Mouse (Mus musculus): ENCODE data around the gene Ankzf1. TPM values are rescaled to one million over a fixed set of nuclear protein-coding genes. Genes with fewer than 3 reads are reported as not detected.

Ankzf1 gene
- polyA plus RNA-seq, 1 experiment from 2014 or later, result 26.8 TPM

- peaks cover 40% of the 10 kb centered on the region for H3K36me3 ChIP-seq
- peak within 1 kb of the TSS; percentile 82 for H3K4me2 ChIP-seq
- no peaks in the 10 kb centered on the region for H3K27me3 ChIP-seq
- under 1% methylated on average over 56 of the region's 59 CpGs for WGBS
- peak within 1 kb of the TSS; percentile 85 for H3K4me3 ChIP-seq (replicated peaks)
- H3K9ac ChIP-seq, result peak within 1 kb of the TSS; percentile 70
- H3K4me1 ChIP-seq, result peaks cover 16% of the 10 kb centered on the region
- no peaks in the 10 kb centered on the region for H3K9me3 ChIP-seq (replicated peaks)
- ATAC-seq (replicated peaks; ENCODE audit: low FRiP score), result peak; percentile 98
- peak within 1 kb of the TSS; percentile 94 for H3K27ac ChIP-seq
Measured at GRCm38 (mm10) chr1:75168472-75169464, 23.2 kb upstream of the Ankzf1 start, which contains the start of gene Zfand2b. Gene Zfand2b (plus strand): TSS chr1:75168646.

- peak overlapping the region; percentile 83 for H3K4me2 ChIP-seq
- H3K27ac ChIP-seq, result peak overlapping the region; percentile 49
- H3K4me3 ChIP-seq (replicated peaks), result peak overlapping the region; percentile 64
- no peaks in the 10 kb centered on the region for H3K9me3 ChIP-seq (replicated peaks)
- peaks cover 20% of the 10 kb centered on the region for H3K4me1 ChIP-seq
- no peaks in the 10 kb centered on the region for H3K27me3 ChIP-seq
- H3K9ac ChIP-seq, result peak overlapping the region; percentile 57
- peaks cover 65% of the 10 kb centered on the region for H3K36me3 ChIP-seq
- WGBS, result 6% methylated on average over 23 of the region's 23 CpGs
- peak; percentile 16; the same call in 1 of the 2 replicates for ATAC-seq (replicated peaks; ENCODE audit: low FRiP score)
Measured at GRCm38 (mm10) chr1:75179334-75180104, 12.4 kb upstream of the Ankzf1 start.

GRCm38 (mm10) chr1:75180105-75180590 lies 11.8 kb upstream of the Ankzf1 start, which contains the start of gene Abcb6:
Gene Abcb6 (minus strand): TSS chr1:75180392.
- H3K27me3 ChIP-seq, result no peaks in the 10 kb centered on the region
- WGBS, result under 1% methylated on average over 31 of the region's 31 CpGs
- H3K9ac ChIP-seq, result peak within 1 kb of the TSS; percentile 57
- H3K36me3 ChIP-seq, result peaks cover 66% of the 10 kb centered on the region
- peak within 1 kb of the TSS; percentile 83 for H3K4me2 ChIP-seq
- peak; percentile 90 for ATAC-seq (replicated peaks; ENCODE audit: low FRiP score)
- H3K27ac ChIP-seq, result peak within 1 kb of the TSS; percentile 49
- peaks cover 20% of the 10 kb centered on the region for H3K4me1 ChIP-seq
- no peaks in the 10 kb centered on the region for H3K9me3 ChIP-seq (replicated peaks)
- peak within 1 kb of the TSS; percentile 64 for H3K4me3 ChIP-seq (replicated peaks)

DNA sequence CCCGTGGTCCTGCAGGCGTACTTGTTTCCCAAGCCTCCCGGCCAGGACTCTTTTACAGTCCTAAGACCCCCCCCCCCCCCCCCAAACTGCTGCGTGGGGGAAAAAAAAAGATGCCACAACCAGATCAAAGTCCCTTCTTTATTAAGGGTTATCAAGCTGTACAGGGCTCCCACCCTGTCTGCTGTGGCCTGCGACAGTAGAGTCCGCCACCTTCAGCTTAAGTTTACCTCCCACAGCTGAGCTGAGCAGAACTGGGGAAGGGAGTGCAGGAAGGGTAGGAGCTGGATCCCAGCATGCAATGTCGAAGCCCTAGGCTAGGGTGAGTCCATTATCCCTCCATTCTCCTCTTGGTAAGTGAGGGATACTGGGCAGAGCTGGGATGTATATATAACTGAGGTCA lies 11.2 kb upstream of the Ankzf1 start:
- no peak for ATAC-seq (replicated peaks; ENCODE audit: low FRiP score)
- 25% methylated on average over 7 of the region's 7 CpGs for WGBS

GRCm38 (mm10) chr1:75181377-75181870 lies 10.5 kb upstream of the Ankzf1 start:
- Histone ChIP-seq H3K27ac (no peak overlapping the region), H3K4me2 (no peak overlapping the region), H3K27me3 (no peaks in the 10 kb centered on the region), H3K9me3 (replicated peaks) (no peaks in the 10 kb centered on the region), H3K9ac (no peak overlapping the region), H3K36me3 (peaks cover 66% of the 10 kb centered on the region), H3K4me3 (replicated peaks) (no peak overlapping the region), H3K4me1 (peaks cover 20% of the 10 kb centered on the region)
- 82% methylated on average over 4 of the region's 4 CpGs for WGBS
- ATAC-seq (replicated peaks; ENCODE audit: low FRiP score), result no peak

More for the DNA sequence above, 11.2 kb upstream of the Ankzf1 start:
- peak overlapping the region; percentile 49; the same call in 1 of the 2 replicates for H3K27ac ChIP-seq
- H3K4me2 ChIP-seq, result peak overlapping the region; percentile 83
- no peaks in the 10 kb centered on the region for H3K27me3 ChIP-seq
- H3K4me1 ChIP-seq, result peaks cover 20% of the 10 kb centered on the region
- no peak overlapping the region for H3K9ac ChIP-seq
- peak overlapping the region; percentile 64; the same call in 1 of the 2 replicates for H3K4me3 ChIP-seq (replicated peaks)
- peaks cover 66% of the 10 kb centered on the region for H3K36me3 ChIP-seq
- H3K9me3 ChIP-seq (replicated peaks), result no peaks in the 10 kb centered on the region

- Histone ChIP-seq H3K9ac (no peak overlapping the region), H3K9me3 (replicated peaks) (no peaks in the 10 kb centered on the region), H3K36me3 (peaks cover 65% of the 10 kb centered on the region), H3K27ac (no peak overlapping the region), H3K4me1 (peaks cover 20% of the 10 kb centered on the region), H3K4me2 (no peak overlapping the region), H3K4me3 (replicated peaks) (no peak overlapping the region), H3K27me3 (no peaks in the 10 kb centered on the region)
- 76% methylated on average over 4 of the region's 4 CpGs for WGBS
- ATAC-seq (replicated peaks; ENCODE audit: low FRiP score), result no peak
Measured at GRCm38 (mm10) chr1:75182160-75182559, 9.8 kb upstream of the Ankzf1 start.

GRCm38 (mm10) chr1:75185495-75185894 lies 6.5 kb upstream of the Ankzf1 start:
- Histone ChIP-seq H3K36me3 (peaks cover 75% of the 10 kb centered on the region), H3K4me3 (replicated peaks) (no peak overlapping the region), H3K27ac (no peak overlapping the region), H3K9ac (no peak overlapping the region), H3K9me3 (replicated peaks) (no peaks in the 10 kb centered on the region), H3K4me2 (no peak overlapping the region), H3K27me3 (no peaks in the 10 kb centered on the region), H3K4me1 (peaks cover 6% of the 10 kb centered on the region)
- no peak for ATAC-seq (replicated peaks; ENCODE audit: low FRiP score)
- 93% methylated on average over 11 of the region's 11 CpGs for whole genome bisulfite sequencing

GRCm38 (mm10) chr1:75187126-75187525 lies 4.8 kb upstream of the Ankzf1 start:
- Histone ChIP-seq H3K4me2 (no peak overlapping the region), H3K4me3 (replicated peaks) (no peak overlapping the region)

GRCm38 (mm10) chr1:75187914-75188483 lies 4.0 kb upstream of the Ankzf1 start:
- no peaks in the 10 kb centered on the region for H3K9me3 ChIP-seq (replicated peaks)
- peaks cover 13% of the 10 kb centered on the region for H3K4me1 ChIP-seq
- H3K4me2 ChIP-seq, result no peak overlapping the region
- H3K27me3 ChIP-seq, result no peaks in the 10 kb centered on the region
- H3K36me3 ChIP-seq, result peaks cover 58% of the 10 kb centered on the region
- no peak overlapping the region for H3K9ac ChIP-seq
- WGBS, result 92% methylated on average over 2 of the region's 2 CpGs
- no peak overlapping the region for H3K27ac ChIP-seq
- ATAC-seq (replicated peaks; ENCODE audit: low FRiP score), result no peak
- no peak overlapping the region for H3K4me3 ChIP-seq (replicated peaks)

More at GRCm38 (mm10) chr1:75187126-75187525, 4.8 kb upstream of the Ankzf1 start:
- H3K9ac ChIP-seq, result no peak overlapping the region
- no peak overlapping the region for H3K27ac ChIP-seq
- ATAC-seq (replicated peaks; ENCODE audit: low FRiP score), result no peak
- no peaks in the 10 kb centered on the region for H3K9me3 ChIP-seq (replicated peaks)
- H3K36me3 ChIP-seq, result peaks cover 67% of the 10 kb centered on the region
- H3K4me1 ChIP-seq, result peaks cover 10% of the 10 kb centered on the region
- no peaks in the 10 kb centered on the region for H3K27me3 ChIP-seq

DNA sequence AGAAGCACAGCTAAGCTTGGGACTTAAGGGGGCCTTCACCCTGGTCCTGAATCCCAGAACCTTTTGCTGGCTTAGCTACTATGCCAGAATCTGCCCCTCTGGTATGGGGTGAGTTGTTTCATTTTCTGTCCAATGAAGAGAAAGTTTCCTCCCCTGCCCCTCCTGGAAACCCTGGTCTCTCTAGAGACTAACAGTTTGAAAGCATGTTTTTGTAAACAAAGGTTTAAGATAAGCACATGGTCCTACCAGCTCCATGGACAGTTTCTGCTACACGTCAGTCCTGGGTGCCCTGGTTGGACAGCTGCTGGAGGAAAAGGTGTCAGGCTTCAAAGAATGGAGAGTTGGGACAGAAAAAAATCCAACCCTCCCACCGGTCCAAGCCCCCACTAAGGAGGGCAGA lies 1.4 kb upstream of the Ankzf1 start:
- H3K4me3 ChIP-seq (replicated peaks), result peak overlapping the region; percentile 87; the same call in 1 of the 2 replicates
- peaks cover 20% of the 10 kb centered on the region for H3K4me1 ChIP-seq
- peak overlapping the region; percentile 91; the same call in 1 of the 2 replicates for H3K9ac ChIP-seq
- peak overlapping the region; percentile 92 for H3K4me2 ChIP-seq
- no peak overlapping the region for H3K27ac ChIP-seq
- H3K9me3 ChIP-seq (replicated peaks), result no peaks in the 10 kb centered on the region
- no peaks in the 10 kb centered on the region for H3K27me3 ChIP-seq
- WGBS, result 59% methylated on average over 2 of the region's 2 CpGs
- peaks cover 41% of the 10 kb centered on the region for H3K36me3 ChIP-seq
- no peak for ATAC-seq (replicated peaks; ENCODE audit: low FRiP score)

GRCm38 (mm10) chr1:75191258-75191621 lies 711 bp upstream of the Ankzf1 start:
- Histone ChIP-seq H3K9me3 (replicated peaks) (no peaks in the 10 kb centered on the region), H3K36me3 (peaks cover 41% of the 10 kb centered on the region), H3K27ac (peak overlapping the region; percentile 92), H3K27me3 (no peaks in the 10 kb centered on the region), H3K9ac (peak overlapping the region; percentile 91), H3K4me3 (replicated peaks) (peak overlapping the region; percentile 87), H3K4me2 (peak overlapping the region; percentile 92), H3K4me1 (peaks cover 20% of the 10 kb centered on the region)
- 45% methylated on average over 5 of the region's 5 CpGs for WGBS
- ATAC-seq (replicated peaks; ENCODE audit: low FRiP score), result no peak; the same call in 1 of the 2 replicates
